Mouse (Mus musculus): ENCODE results near the gene Cd44.

Gene Cd44

DNA sequence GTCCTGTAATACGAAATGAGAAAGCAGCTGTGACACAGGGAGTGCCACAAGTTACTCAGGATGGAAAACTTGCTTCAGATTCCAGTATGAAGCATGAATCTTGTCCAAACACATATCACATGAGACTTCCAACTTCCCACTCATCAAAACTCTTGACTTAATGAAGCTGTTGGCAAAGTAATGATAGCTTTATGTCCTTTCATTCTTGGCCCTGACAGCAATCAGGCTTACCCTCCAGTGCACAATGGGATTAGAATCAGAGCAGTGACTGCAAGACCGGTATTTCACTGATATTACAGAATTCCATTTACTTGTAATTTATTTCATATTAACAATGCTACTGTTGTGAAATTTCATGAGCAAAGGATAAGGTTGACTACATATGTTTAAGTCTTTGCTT is 137.5 kb downstream of the Cd44 start:
- DNase-seq (ENCODE audit: low read depth, low spot score) = no peak

DNA sequence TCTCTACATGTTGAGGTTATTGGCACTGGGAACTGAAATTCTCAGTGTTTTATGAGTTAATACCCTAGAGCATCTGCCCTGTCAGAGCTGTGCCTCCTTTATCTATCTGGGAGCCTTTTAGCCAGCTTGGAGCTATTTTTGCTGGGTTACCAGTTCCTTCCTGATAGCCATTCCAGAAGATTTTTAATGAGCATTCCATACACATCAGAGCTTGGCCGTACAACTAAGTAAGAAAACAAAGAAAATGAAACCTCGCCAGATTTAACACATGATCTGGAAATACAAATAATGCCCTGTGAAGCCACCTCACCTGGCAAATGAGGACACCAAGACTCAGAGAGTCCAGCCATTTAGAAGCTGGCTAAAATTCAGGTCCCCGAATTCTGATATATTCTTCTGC is 138.3 kb downstream of the Cd44 start:
- DNase-seq (ENCODE audit: low read depth, low spot score) = no peak

Measured in WW6 (cell line).